Mouse (Mus musculus) midbrain, postnatal 0 days (tissue): ENCODE data around the gene Slc25a16. TPM values are rescaled to one million over a fixed set of nuclear protein-coding genes. Genes with fewer than 3 reads are reported as not detected.
"Not testable (repeated sequence)": the region's sequence is repeated elsewhere in the genome, so short reads cannot be mapped to it uniquely, and the experiment has no call there.

Source experiments
- ATAC-seq: fragments of 200-750 bp; cut with Nextera tagmentation; 2 replicates; pipeline ENCODE4 v1.8.0; 2017; ENCODE audit warnings: moderate number of reproducible peaks, mild to moderate bottlenecking, moderate TSS enrichment, moderate library complexity; ENCODE audit not compliant: low FRiP score
- DNase-seq: peaks from one replicate; pipeline ENCODE4 v3.0.0-alpha.2; 2015; ENCODE audit warnings: low spot score
- H3K27ac ChIP-seq: fragments of 300-500 bp; sonication (generic); 2 replicates; pipeline ENCODE4 v1.5.1; 2014; ENCODE audit warnings: low read depth, mild to moderate bottlenecking, low read length, mixed read lengths
- H3K27me3 ChIP-seq: fragments of 300-500 bp; sonication (generic); 2 replicates; pipeline ENCODE4 v1.6.1; 2014; ENCODE audit warnings: low read length, control low read depth, mixed read lengths; ENCODE audit not compliant: insufficient read depth
- H3K36me3 ChIP-seq: fragments of 300-500 bp; sonication (generic); 2 replicates; pipeline ENCODE4 v1.6.1; 2014; ENCODE audit warnings: low read length, control low read depth, mixed read lengths; ENCODE audit not compliant: insufficient read depth
- H3K4me1 ChIP-seq: fragments of 300-500 bp; sonication (generic); 2 replicates; pipeline ENCODE4 v1.6.1; 2014; ENCODE audit warnings: mild to moderate bottlenecking, control low read depth, antibody characterized with exemption, low read length, mixed read lengths; ENCODE audit not compliant: insufficient read depth
- H3K4me2 ChIP-seq: fragments of 300-500 bp; sonication (generic); 2 replicates; pipeline ENCODE4 v1.6.1; 2014; ENCODE audit warnings: low read depth, mild to moderate bottlenecking, low read length, mixed read lengths; ENCODE audit not compliant: poor library complexity, severe bottlenecking
- H3K4me3 ChIP-seq: fragments of 300-500 bp; sonication (generic); 2 replicates; pipeline ENCODE4 v1.5.1; 2014; ENCODE audit warnings: low read depth, mild to moderate bottlenecking, low read length, moderate library complexity
- H3K9ac ChIP-seq: fragments of 300-500 bp; sonication (generic); replicated peaks from 2 replicates; pipeline ENCODE4 v1.6.1; 2014; ENCODE audit warnings: mild to moderate bottlenecking, low read length, moderate library complexity, mixed read lengths; ENCODE audit not compliant: poor library complexity, severe bottlenecking
- H3K9me3 ChIP-seq: fragments of 300-500 bp; sonication (generic); 2 replicates; pipeline ENCODE4 v1.6.1; 2016; ENCODE audit warnings: low read length, control low read depth
- CTCF ChIP-seq: IDR thresholded peaks from 2 replicates; pipeline ENCODE4 v1.5.1; 2016; ENCODE audit warnings: antibody characterized with exemption, mild to moderate bottlenecking
- WGBS: fragments of 180-500 bp; shearing (Covaris S2); extraction: QIAGEN DNeasy Blood & Tissue Kit; methylation state at CpG from one replicate; pipeline ENCODE4 v1.1.7; 2014; 5-methylcytosine and 5-hydroxymethylcytosine counted together
- polyA plus RNA-seq: library from polyadenylated mRNA; unstranded; fragments of >200 nt; fragmentation: Nextera tagmentation; extraction: Ambion mirVana; gene quantifications from 2 replicates; pipeline ENCODE4 v1.2.1, GENCODE M21; 2015
- total RNA-seq: library from RNA; depleted of rRNA; stranded (reverse); fragments of >200 nt; gene quantifications from 2 replicates; pipeline ENCODE4 v1.2.3, GENCODE M21; 2014

Slc25a16 gene
- total and polyA plus RNA-seq, 2 experiments from 2014 or later: 13.7 to 19.0 TPM

DNA sequence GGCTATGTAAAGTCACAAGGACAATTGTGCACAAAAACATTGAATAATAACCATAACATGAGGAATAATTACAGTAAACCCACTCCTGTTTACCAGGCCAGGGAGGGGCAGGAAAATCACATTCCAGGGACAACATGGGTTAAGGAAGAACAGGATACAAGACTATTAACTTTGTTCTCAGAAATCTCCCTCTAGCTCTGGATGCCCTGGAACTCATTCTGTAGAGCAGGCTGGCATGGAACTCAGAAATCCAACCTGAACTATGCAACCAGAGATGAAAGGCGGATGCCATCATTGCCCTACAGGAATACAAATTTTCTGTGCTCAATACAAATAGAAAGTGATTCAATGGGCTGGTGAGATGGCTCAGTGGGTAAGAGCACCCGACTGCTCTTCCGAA lies 23.0 kb upstream of the Slc25a16 start:
- Histone ChIP-seq H3K9ac (no peak overlapping the region), H3K9me3 (no peaks in the 10 kb centered on the region), H3K36me3 (no peaks in the 10 kb centered on the region), H3K27ac (no peak overlapping the region), H3K4me2 (no peak overlapping the region), H3K4me3 (no peak overlapping the region), H3K27me3 (no peaks in the 10 kb centered on the region), H3K4me1 (no peaks in the 10 kb centered on the region)
- no peak for TF ChIP-seq CTCF
- DNase-seq: no peak
- ATAC-seq: no peak
- 94% methylated on average over 3 of the region's 3 CpGs for WGBS

DNA sequence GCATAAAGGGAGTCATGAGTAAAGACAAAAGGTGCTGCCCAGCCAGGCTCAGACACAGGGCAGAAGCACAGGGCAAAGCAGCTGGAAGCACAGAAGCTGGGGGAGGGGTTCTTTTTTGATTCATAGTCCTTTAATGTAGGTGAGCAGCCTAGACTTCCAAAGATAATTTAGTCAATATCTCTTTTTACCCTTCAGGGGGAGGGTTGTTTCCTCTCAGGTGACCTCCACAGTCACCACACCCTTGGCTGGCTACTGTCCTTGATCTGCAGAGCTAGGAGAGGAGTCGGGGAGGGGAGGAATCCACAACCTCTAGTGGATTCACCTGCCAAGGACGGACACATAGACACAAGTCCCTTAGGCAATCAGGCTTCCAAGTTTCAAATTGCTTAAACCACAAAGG lies 22.4 kb upstream of the Slc25a16 start:
- H3K4me2 ChIP-seq: no peak overlapping the region

DNA sequence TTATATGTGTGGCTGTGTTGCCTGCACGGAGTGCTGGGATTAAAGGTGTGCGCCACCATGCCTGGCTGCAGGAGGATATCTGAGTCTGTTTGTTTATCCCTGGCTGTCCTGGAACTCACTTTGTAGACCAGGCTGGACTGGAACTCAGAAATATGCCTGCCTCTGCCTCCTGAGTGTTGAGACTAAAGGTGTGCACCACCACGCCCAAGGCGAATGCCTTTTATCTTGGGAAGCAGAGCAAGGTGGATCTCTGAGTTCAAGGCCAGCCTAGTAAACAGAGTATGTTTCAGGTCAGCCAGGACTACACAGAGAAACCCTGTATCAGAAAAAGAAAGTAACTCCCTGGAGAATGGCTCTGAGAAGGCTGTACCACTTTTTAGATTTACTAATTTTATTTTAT lies 20.3 kb upstream of the Slc25a16 start:
- Histone ChIP-seq H3K9me3 (no peaks in the 10 kb centered on the region), H3K36me3 (no peaks in the 10 kb centered on the region), H3K4me1 (no peaks in the 10 kb centered on the region), H3K4me3 (no peak overlapping the region), H3K9ac (no peak overlapping the region), H3K4me2 (no peak overlapping the region), H3K27me3 (no peaks in the 10 kb centered on the region), H3K27ac (no peak overlapping the region)
- ATAC-seq (no peak), DNase-seq (no peak)
- 97% methylated on average over 4 of the region's 4 CpGs for WGBS
- no peak for TF ChIP-seq CTCF

More for the DNA sequence above, 22.4 kb upstream of the Slc25a16 start:
- DNase-seq: no peak
- Histone ChIP-seq H3K36me3 (no peaks in the 10 kb centered on the region), H3K9ac (no peak overlapping the region), H3K9me3 (no peaks in the 10 kb centered on the region), H3K4me3 (no peak overlapping the region), H3K4me1 (no peaks in the 10 kb centered on the region), H3K27ac (no peak overlapping the region), H3K27me3 (no peaks in the 10 kb centered on the region)
- 82% methylated on average over 2 of the region's 2 CpGs for WGBS
- TF ChIP-seq CTCF: no peak
- no peak for ATAC-seq

GRCm38 (mm10) chr10:62901826-62902225 lies 18.6 kb upstream of the Slc25a16 start:
- H3K9me3 ChIP-seq: no peaks in the 10 kb centered on the region
- H3K27me3 ChIP-seq: no peaks in the 10 kb centered on the region
- H3K9ac ChIP-seq: no peak overlapping the region
- 46% methylated on average over 8 of the region's 8 CpGs for WGBS
- no peak overlapping the region for H3K4me3 ChIP-seq
- H3K4me1 ChIP-seq: no peaks in the 10 kb centered on the region
- no peaks in the 10 kb centered on the region for H3K36me3 ChIP-seq
- no peak overlapping the region for H3K27ac ChIP-seq
- no peak for DNase-seq
- no peak for ATAC-seq
- no peak overlapping the region for H3K4me2 ChIP-seq
- no peak for TF ChIP-seq CTCF

- no peak for TF ChIP-seq CTCF
- Histone ChIP-seq H3K9me3 (no peaks in the 10 kb centered on the region), H3K4me3 (no peak overlapping the region), H3K27ac (no peak overlapping the region), H3K4me2 (no peak overlapping the region), H3K4me1 (no peaks in the 10 kb centered on the region), H3K27me3 (no peaks in the 10 kb centered on the region), H3K9ac (no peak overlapping the region), H3K36me3 (no peaks in the 10 kb centered on the region)
- 50% methylated on average over 1 of the region's 1 CpGs for WGBS
- no peak for ATAC-seq
- DNase-seq: no peak
Measured at GRCm38 (mm10) chr10:62902829-62903228, 17.6 kb upstream of the Slc25a16 start.

GRCm38 (mm10) chr10:62906336-62906735 lies 14.1 kb upstream of the Slc25a16 start:
- Histone ChIP-seq H3K9ac (no peak overlapping the region), H3K4me3 (no peak overlapping the region), H3K27me3 (no peaks in the 10 kb centered on the region), H3K27ac (no peak overlapping the region), H3K4me2 (no peak overlapping the region), H3K4me1 (no peaks in the 10 kb centered on the region), H3K9me3 (no peaks in the 10 kb centered on the region), H3K36me3 (no peaks in the 10 kb centered on the region)
- ATAC-seq (no peak), DNase-seq (no peak)
- no peak for TF ChIP-seq CTCF
- WGBS: 94% methylated on average over 7 of the region's 7 CpGs

GRCm38 (mm10) chr10:62908896-62909295 lies 11.5 kb upstream of the Slc25a16 start, which contains the start of gene Tet1:
Tet1 (minus strand) TSS chr10:62908996.
- WGBS: no CpG with 5 or more reads among the region's 1 CpGs
- not testable (repeated sequence) for H3K4me1 ChIP-seq, H3K27me3 ChIP-seq, DNase-seq, H3K9me3 ChIP-seq, H3K27ac ChIP-seq, H3K9ac ChIP-seq, H3K4me2 ChIP-seq, H3K36me3 ChIP-seq, ATAC-seq, H3K4me3 ChIP-seq
